Mouse (Mus musculus): ENCODE data around the gene Bid. TPM values are rescaled to one million over a fixed set of nuclear protein-coding genes. Genes with fewer than 3 reads are reported as not detected.
"Not testable (repeated sequence)": the region's sequence is repeated elsewhere in the genome, so short reads cannot be mapped to it uniquely, and the experiment has no call there.

Gene Bid
- polyA plus RNA-seq, 1 experiment from 2014 or later: 26.9 TPM

DNA sequence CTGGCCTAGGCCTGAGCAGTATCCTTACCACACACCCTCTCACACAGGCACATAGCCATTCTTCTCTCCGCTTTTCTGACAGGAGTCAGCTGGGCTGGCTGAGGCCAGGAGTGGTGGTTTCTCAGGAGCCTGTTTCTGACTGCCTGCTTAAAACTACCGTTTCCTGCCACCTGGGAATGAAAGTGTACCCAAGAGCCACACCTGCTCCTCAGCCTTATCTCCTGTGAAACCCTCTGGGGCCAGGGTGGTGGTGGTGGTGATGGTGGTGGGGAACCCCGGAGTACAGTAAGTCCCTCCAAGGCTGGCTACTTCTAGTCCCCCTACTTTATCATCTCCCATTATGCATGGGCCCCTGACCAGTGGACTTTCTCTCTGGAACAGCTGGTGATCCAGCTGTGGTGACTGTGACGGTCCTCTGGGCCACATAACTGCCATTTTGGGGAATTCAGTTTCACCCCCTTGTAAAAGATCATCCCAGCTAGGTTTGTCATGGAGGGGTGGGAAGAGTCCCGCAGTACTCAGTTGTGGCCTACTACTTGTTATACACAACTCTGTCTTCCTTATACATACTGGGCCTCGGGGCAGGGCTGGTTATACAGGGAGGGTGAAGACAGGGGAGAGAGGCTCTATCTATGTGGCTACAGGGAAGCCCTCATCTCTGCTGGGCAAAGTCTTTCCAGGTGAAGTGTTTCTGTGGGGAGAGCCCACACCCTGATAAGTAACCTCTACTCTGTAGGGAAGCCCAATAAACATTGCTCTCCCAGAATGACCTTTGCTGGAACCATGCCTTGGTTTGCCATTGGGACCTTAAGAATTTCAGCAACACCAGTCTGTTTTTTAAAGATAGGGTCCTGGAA is 14.0 kb upstream of the Bid start:
- H3K9ac ChIP-seq: no peak overlapping the region
- WGBS: 88% methylated on average over 6 of the region's 6 CpGs

DNA sequence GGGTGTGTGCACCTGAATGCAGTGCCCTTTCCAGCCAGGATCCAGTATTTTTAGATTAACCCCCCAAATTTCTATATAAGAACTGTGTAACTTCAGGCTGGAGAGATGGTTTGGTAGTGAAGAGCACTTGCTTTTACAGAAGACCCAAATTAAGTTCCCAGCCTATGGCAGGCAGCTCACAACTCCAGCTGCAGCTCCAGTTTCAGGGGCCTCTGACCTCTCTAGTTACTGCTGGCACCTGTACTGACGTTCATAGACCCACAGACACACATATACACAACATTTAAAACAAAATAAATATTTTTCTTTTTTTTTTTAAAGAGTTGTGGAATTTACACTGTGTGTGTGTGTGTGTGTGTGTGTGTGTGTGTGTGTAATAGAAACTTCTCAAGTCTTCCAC is 12.8 kb upstream of the Bid start:
- Histone ChIP-seq H3K36me3 (peaks cover 41% of the 10 kb centered on the region), H3K4me1 (replicated peaks) (no peaks in the 10 kb centered on the region), H3K4me3 (no peak overlapping the region), H3K27me3 (no peaks in the 10 kb centered on the region), H3K27ac (replicated peaks) (no peak overlapping the region), H3K4me2 (no peak overlapping the region), H3K9ac (no peak overlapping the region), H3K9me3 (no peaks in the 10 kb centered on the region)
- no peak for ATAC-seq (ENCODE audit: low read depth)
- 43% methylated on average over 1 of the region's 1 CpGs for WGBS

More for the DNA sequence above, 14.0 kb upstream of the Bid start:
- Histone ChIP-seq H3K4me1 (replicated peaks) (no peaks in the 10 kb centered on the region), H3K4me3 (no peak overlapping the region), H3K36me3 (peaks cover 54% of the 10 kb centered on the region), H3K9me3 (no peaks in the 10 kb centered on the region), H3K4me2 (no peak overlapping the region), H3K27ac (replicated peaks) (no peak overlapping the region), H3K27me3 (no peaks in the 10 kb centered on the region)
- no peak for ATAC-seq (ENCODE audit: low read depth)

DNA sequence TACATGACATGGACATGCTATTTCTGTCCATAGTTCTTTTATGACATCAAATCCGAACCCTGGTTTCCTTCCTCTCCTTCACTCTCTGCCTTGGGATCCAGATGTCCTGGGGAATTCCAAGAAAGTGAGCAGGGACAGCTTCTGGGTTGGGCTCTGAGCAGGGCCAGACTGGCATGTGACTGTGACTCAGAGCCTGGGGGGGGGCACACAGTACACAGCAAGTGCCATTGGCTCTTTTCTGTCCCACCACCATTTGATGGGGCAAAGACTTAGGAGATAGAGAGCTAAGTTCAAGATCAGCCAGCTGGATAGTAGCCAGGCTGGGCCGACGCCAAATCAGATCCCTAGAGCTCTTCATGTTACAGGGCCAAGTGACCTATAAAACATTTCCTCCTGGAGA is 11.1 kb upstream of the Bid start:
- peaks cover 26% of the 10 kb centered on the region for H3K36me3 ChIP-seq
- no peaks in the 10 kb centered on the region for H3K9me3 ChIP-seq
- H3K27me3 ChIP-seq: no peaks in the 10 kb centered on the region
- no peak overlapping the region for H3K27ac ChIP-seq (replicated peaks)
- no peak for ATAC-seq (ENCODE audit: low read depth)
- H3K4me2 ChIP-seq: no peak overlapping the region
- no peaks in the 10 kb centered on the region for H3K4me1 ChIP-seq (replicated peaks)
- WGBS: 74% methylated on average over 3 of the region's 3 CpGs
- no peak overlapping the region for H3K4me3 ChIP-seq
- H3K9ac ChIP-seq: no peak overlapping the region

DNA sequence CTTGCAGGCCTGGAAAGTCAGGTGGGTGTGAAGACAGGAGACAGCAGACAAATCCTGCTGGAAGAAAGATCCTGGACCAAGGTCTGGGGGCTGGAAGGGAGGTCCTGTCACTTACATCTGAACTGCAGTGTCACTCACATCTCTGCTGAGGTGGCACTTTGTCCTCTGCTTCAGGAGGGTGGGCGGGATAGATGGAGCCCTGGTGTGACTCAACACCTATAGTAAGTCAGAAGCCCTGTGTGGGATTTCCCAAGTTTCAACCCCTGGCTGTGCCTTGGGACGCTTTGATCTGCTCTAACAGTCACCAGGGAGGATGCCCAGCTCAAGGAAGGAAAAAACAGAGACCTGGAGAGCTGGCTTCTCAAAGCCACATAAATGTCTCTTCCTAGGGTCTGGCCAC is 10.2 kb upstream of the Bid start:
- no peak overlapping the region for H3K27ac ChIP-seq (replicated peaks)
- peaks cover 18% of the 10 kb centered on the region for H3K36me3 ChIP-seq
- no peak overlapping the region for H3K4me3 ChIP-seq
- 50% methylated on average over 2 of the region's 2 CpGs for WGBS
- no peaks in the 10 kb centered on the region for H3K4me1 ChIP-seq (replicated peaks)
- H3K27me3 ChIP-seq: no peaks in the 10 kb centered on the region
- no peak overlapping the region for H3K4me2 ChIP-seq
- no peaks in the 10 kb centered on the region for H3K9me3 ChIP-seq
- ATAC-seq (ENCODE audit: low read depth): no peak
- H3K9ac ChIP-seq: no peak overlapping the region

DNA sequence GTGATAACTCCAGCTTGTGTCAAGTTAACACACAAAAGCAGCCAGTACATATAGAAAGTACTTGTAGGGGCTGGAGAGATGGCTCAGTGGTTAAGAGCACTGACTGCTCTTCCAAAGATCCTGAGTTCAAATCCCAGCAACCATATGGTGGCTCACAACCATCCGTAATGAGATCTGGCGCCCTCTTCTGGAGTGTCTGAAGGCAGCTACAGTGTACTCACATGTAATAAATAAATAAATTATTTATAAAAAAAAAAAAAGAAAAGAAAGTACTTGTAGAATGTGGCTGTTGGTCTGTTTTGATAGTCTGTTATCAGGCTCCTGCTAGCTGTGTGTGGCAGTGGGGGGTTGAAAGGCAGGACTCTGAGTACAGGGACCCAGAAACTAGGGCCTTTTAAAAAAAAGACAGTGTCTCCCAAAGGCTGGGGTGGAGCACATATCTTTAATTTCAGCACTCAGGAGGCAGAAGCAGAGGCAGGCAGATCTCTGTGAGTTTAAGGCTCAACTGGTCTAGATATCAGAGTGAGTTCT is 8.2 kb upstream of the Bid start:
- WGBS: 69% methylated on average over 2 of the region's 2 CpGs
- H3K36me3 ChIP-seq; H3K9me3 ChIP-seq; H3K27ac ChIP-seq (replicated peaks); ATAC-seq (ENCODE audit: low read depth); H3K9ac ChIP-seq; H3K27me3 ChIP-seq; H3K4me2 ChIP-seq; H3K4me1 ChIP-seq (replicated peaks); H3K4me3 ChIP-seq: not testable (repeated sequence)

DNA sequence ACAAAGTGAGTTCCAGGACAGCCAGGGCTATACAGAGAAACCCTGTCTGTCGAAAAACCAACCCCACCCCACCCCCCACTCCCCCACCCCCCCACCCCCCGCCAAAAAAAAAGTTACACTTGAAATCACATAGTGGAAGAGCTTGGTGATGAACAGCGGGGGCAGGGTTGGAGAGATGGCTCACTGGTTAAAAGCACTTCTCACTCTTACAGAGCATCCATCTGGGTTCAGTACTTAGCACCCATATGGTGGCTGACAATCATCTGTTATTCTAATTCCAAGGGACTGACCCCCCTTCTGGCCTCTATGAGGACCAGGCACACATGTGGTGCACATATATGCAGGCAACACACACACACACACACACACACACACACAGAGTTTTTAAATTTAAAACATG is 1.3 kb upstream of the Bid start:
- H3K4me1 ChIP-seq (replicated peaks): peaks cover 21% of the 10 kb centered on the region
- WGBS: 65% methylated on average over 3 of the region's 3 CpGs

DNA sequence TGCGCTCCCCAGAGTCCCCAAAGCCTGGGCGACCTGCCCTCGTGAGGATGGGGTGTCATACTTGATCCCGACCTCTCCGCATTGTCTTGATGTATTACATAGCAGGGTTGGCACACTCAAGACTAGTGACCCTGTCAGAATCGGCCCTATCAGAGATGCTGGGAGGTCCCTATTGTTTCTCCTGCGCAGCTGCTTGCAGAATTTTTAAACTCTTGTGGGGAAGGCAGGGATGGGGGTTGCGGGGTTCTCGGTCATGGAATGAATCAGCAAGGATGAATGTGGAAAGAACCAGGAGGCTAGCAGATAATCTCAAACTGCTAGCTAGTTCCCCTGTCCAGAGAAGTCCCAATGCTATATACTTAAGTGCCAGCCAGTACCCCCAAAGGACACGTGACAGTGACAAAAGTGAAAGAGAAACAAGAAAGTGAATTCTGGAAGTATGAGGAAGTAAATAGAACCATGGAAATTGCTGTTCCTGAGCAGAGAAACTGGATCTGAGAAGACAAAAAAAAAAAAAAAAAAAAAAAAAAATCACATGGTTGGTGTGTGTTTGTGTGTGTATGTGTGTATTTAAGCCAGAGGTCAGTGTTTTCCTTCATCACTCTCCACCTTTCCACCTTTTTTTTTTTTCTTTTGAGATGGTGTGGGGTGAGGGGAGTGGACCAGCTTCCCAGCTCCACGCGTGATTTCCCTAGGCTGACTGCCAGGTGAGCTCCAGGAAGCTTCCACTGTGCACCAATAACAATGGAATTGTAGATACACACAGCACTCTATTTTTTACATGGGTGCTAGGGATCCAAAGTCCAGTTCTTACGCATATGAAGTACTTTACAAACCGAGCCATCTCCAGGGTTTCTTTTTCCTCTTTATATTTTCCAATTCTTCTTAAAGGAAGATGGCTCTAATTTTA is 574 bp upstream of the Bid start:
- H3K4me2 ChIP-seq: peak overlapping the region; percentile 92
- peak overlapping the region; percentile 77 for H3K9ac ChIP-seq
- not testable (repeated sequence) for H3K27me3 ChIP-seq; H3K27ac ChIP-seq (replicated peaks); H3K9me3 ChIP-seq; H3K36me3 ChIP-seq
- H3K4me1 ChIP-seq (replicated peaks): peaks cover 21% of the 10 kb centered on the region
- 23% methylated on average over 12 of the region's 14 CpGs for WGBS
- peak overlapping the region; percentile 67 for H3K4me3 ChIP-seq
- peak; percentile 38; the same call in 1 of the 2 replicates for ATAC-seq (ENCODE audit: low read depth)

More for the DNA sequence above, 1.3 kb upstream of the Bid start:
- H3K9ac ChIP-seq: no peak overlapping the region
- peaks cover 7% of the 10 kb centered on the region for H3K27me3 ChIP-seq
- no peak overlapping the region for H3K4me3 ChIP-seq
- no peaks in the 10 kb centered on the region for H3K36me3 ChIP-seq
- H3K9me3 ChIP-seq: no peaks in the 10 kb centered on the region; the same call in 1 of the 2 replicates
- no peak for ATAC-seq (ENCODE audit: low read depth)
- no peak overlapping the region for H3K27ac ChIP-seq (replicated peaks)
- H3K4me2 ChIP-seq: no peak overlapping the region

DNA sequence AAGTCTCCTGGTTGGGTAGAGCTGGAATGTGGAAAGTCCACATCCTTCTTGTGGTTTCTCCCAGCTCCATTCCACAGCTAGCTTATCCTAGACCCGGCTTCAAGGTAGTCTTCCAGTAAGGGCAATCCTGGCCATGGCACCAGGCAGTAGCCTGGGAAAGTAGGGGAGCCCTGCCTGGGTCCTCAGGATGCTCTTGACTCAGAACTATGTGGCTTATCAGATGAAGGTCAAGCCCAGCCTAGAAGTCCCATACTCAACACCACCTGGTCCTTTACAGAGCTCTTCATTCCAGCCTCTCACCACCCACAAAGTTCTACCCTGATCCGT is 1.0 kb downstream of the Bid start:
- peak overlapping the region; percentile 77; the same call in 1 of the 2 replicates for H3K9ac ChIP-seq
- WGBS: 36% methylated on average over 2 of the region's 2 CpGs

DNA sequence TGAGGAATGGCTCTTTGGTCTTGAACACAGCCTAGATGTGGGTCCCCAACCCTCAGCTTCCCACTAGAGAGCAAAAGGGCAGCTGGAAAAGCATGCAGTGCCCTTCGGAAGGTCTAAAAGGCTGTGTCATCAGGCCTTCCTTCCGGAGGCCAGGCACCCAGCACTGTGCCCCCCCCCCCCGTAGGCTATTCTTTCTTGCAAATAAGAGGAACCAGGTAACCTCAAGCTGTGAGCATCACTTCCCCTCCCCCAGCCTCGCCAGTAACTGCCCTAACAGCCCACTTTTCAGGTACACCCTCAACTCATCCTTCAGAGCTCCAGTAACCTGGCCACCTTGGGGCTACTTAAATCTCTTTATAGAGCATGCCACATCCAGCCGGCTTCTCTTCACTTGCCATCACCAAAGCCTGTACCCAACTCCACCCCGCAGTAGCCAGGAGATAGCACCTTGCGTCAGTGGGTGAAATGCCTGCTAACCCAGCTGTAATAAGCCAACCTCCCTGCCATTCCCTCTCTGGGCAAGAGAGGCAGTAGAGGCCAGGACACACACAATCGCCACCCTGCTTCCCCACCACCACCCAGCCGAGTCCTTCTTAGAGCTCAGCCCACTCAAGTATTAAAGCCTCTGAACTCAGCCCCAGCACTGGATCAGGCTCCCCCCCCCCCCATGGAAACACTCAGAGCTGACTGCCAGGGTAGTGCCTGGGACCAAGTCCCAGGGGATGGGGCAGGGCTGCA is 1.6 kb downstream of the Bid start:
- Histone ChIP-seq H3K4me3 (0 out of 2 replicates have a peak overlapping the region, but pooled peaks have one; percentile 67), H3K4me2 (peak overlapping the region; percentile 92), H3K9me3 (no peaks in the 10 kb centered on the region), H3K36me3 (no peaks in the 10 kb centered on the region), H3K27ac (replicated peaks) (no peak overlapping the region), H3K4me1 (replicated peaks) (peaks cover 21% of the 10 kb centered on the region), H3K27me3 (peaks cover 7% of the 10 kb centered on the region), H3K9ac (no peak overlapping the region)
- WGBS: 38% methylated on average over 9 of the region's 9 CpGs
- no peak for ATAC-seq (ENCODE audit: low read depth)

More for the DNA sequence above, 1.0 kb downstream of the Bid start:
- Histone ChIP-seq H3K27ac (replicated peaks) (no peak overlapping the region), H3K36me3 (no peaks in the 10 kb centered on the region), H3K4me2 (peak overlapping the region; percentile 92), H3K27me3 (peaks cover 7% of the 10 kb centered on the region), H3K4me3 (peak overlapping the region; percentile 67), H3K4me1 (replicated peaks) (peaks cover 21% of the 10 kb centered on the region), H3K9me3 (no peaks in the 10 kb centered on the region)
- no peak for ATAC-seq (ENCODE audit: low read depth)

DNA sequence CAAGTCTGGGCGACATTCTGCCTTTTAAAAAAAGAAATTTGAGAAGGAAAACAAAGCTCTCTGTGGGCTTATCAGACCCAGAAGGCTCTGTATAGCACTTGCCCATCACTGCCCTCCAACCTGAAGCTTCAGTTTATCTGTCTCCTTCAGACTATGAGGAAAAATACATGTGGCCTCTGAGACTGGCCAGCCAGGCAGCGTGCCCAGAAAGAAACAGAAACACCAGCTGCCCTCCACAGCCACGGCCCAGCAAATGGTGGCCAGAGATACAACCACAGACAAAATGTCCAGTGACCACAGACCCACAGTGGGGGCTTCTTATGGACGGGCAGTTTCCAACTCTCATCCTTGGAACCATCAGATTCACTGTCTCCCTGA is 2.1 kb downstream of the Bid start:
- Histone ChIP-seq H3K9me3 (no peaks in the 10 kb centered on the region), H3K27ac (replicated peaks) (no peak overlapping the region), H3K9ac (no peak overlapping the region), H3K4me1 (replicated peaks) (peaks cover 21% of the 10 kb centered on the region), H3K27me3 (peaks cover 7% of the 10 kb centered on the region), H3K4me3 (no peak overlapping the region), H3K36me3 (no peaks in the 10 kb centered on the region), H3K4me2 (no peak overlapping the region)
- ATAC-seq (ENCODE audit: low read depth): no peak
- WGBS: 87% methylated on average over 4 of the region's 4 CpGs

DNA sequence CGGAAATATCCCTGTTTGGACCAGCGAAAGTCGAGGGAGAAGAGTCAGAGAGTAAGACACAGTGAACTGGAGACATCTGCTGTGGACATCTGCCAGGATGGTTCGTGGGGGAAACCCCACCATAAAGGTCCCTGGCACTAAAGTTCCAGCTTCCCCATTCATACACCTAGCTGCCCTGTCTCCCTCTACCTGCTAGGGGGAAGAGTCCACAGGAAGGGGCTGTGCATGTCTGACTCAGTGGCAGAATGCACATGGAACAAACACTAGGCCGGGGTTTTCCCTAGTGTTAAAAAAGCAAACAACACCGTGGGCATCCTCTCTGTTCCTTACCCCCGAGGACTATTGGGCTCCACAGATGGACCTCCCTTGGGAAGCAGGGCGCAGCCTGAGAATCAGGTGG is 2.9 kb downstream of the Bid start:
- no peak overlapping the region for H3K9ac ChIP-seq
- H3K4me2 ChIP-seq: no peak overlapping the region
- ATAC-seq (ENCODE audit: low read depth): no peak
- 87% methylated on average over 8 of the region's 8 CpGs for WGBS
- H3K27me3 ChIP-seq: peaks cover 7% of the 10 kb centered on the region
- H3K4me3 ChIP-seq: no peak overlapping the region
- H3K9me3 ChIP-seq: no peaks in the 10 kb centered on the region
- H3K36me3 ChIP-seq: no peaks in the 10 kb centered on the region
- peaks cover 21% of the 10 kb centered on the region for H3K4me1 ChIP-seq (replicated peaks)
- H3K27ac ChIP-seq (replicated peaks): no peak overlapping the region

All from neural tube, embryonic 13.5 days (tissue).